Mouse (Mus musculus) liver, postnatal 0 days (tissue): ENCODE data around the gene Cwh43.

Source experiments
- CTCF ChIP-seq: sonication (generic); IDR thresholded peaks from 2 replicates; pipeline ENCODE4 v1.5.1; 2016; ENCODE audit warnings: antibody characterized with exemption, low read depth
- EP300 ChIP-seq: IDR thresholded peaks from 2 replicates; pipeline ENCODE4 v1.6.1; 2016; ENCODE audit warnings: antibody characterized with exemption, low read depth, mild to moderate bottlenecking

GRCm38 (mm10) chr5:73432805-73433204 is 26.9 kb downstream of the Cwh43 start:
- TF ChIP-seq CTCF = no peak
- TF ChIP-seq EP300 = no peak
